Mouse (Mus musculus) c-Kit-positive CD71-negative TER-119-negative erythroid progenitor cells, embryonic 14.5 days (primary cell): Measurements from ENCODE around the gene Etv4.

ENCODE experiments used
- DNase-seq: peaks from one replicate; pipeline ENCODE4 v3.0.0-alpha.2; 2013; ENCODE audit warnings: low read depth

The Etv4 gene

GRCm38 (mm10) chr11:101786651-101787050, 1.5 kb upstream of the Etv4 start:
- DNase-seq, result no peak

- DNase-seq, result no peak
Measured at GRCm38 (mm10) chr11:101785852-101786205, 658 bp upstream of the Etv4 start.

GRCm38 (mm10) chr11:101784488-101785142, 556 bp downstream of the Etv4 start:
- no peak for DNase-seq

- no peak for DNase-seq
Measured at GRCm38 (mm10) chr11:101784072-101784471, 1.1 kb downstream of the Etv4 start.

- DNase-seq, result no peak
Measured at GRCm38 (mm10) chr11:101783584-101783983, 1.6 kb downstream of the Etv4 start.

- no peak for DNase-seq
Measured at GRCm38 (mm10) chr11:101783135-101783534, 2.0 kb downstream of the Etv4 start.

- DNase-seq, result no peak
Measured at GRCm38 (mm10) chr11:101776846-101777245, 8.3 kb downstream of the Etv4 start.

- DNase-seq, result no peak
Measured at GRCm38 (mm10) chr11:101772449-101772848, 12.7 kb downstream of the Etv4 start.

- DNase-seq, result no peak
Measured at GRCm38 (mm10) chr11:101772027-101772426, 13.1 kb downstream of the Etv4 start.

GRCm38 (mm10) chr11:101770266-101770665, 14.9 kb downstream of the Etv4 start:
- DNase-seq, result no peak

GRCm38 (mm10) chr11:101768721-101769120, 16.4 kb downstream of the Etv4 start:
- DNase-seq, result no peak

- DNase-seq, result no peak
Measured at GRCm38 (mm10) chr11:101767326-101767725, 17.8 kb downstream of the Etv4 start.

- no peak for DNase-seq
Measured at GRCm38 (mm10) chr11:101764546-101764945, 20.6 kb downstream of the Etv4 start.

GRCm38 (mm10) chr11:101763723-101764122, 21.4 kb downstream of the Etv4 start:
- peak; percentile 64 for DNase-seq

- DNase-seq, result no peak
Measured at GRCm38 (mm10) chr11:101759530-101759929, 25.6 kb downstream of the Etv4 start.

GRCm38 (mm10) chr11:101758431-101758830, 26.7 kb downstream of the Etv4 start:
- no peak for DNase-seq

- no peak for DNase-seq
Measured at GRCm38 (mm10) chr11:101757366-101757765, 27.8 kb downstream of the Etv4 start.

- no peak for DNase-seq
Measured at GRCm38 (mm10) chr11:101756616-101757015, 28.6 kb downstream of the Etv4 start.

GRCm38 (mm10) chr11:101733596-101733995, 51.6 kb downstream of the Etv4 start:
- DNase-seq, result no peak

- peak; percentile 99 for DNase-seq
Measured at GRCm38 (mm10) chr11:101732518-101733440, 52.4 kb downstream of the Etv4 start, which contains the start of gene Dhx8. TSS of gene Dhx8 (plus strand) at chr11:101732919.

- no peak for DNase-seq
Measured at GRCm38 (mm10) chr11:101729308-101729707, 55.9 kb downstream of the Etv4 start.

GRCm38 (mm10) chr11:101726765-101727164, 58.4 kb downstream of the Etv4 start:
- DNase-seq, result no peak

GRCm38 (mm10) chr11:101725043-101725442, 60.1 kb downstream of the Etv4 start:
- DNase-seq, result no peak
